Mouse (Mus musculus): ENCODE results near the gene Scrg1.

DNA sequence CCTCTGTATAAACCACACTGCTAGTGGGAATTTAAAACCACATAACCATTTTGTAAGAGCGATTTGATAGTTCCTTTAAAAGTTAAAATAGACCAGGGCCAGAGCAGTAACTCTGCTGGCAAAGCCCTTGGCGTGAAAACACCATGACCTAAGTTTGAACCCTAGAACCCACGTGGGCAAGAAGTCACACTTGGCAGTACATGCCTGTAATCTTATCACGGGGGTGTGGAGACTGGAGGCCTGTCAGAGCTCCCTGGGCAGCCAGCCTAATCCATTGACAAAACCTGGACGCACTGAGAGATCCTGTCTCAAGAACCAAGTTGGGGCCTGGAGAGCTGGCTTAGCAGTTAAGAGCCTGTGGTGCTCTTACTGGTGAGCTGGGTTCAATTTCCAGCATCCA lies 12.9 kb downstream of the Scrg1 start:
- TF ChIP-seq GATA1 (IDR thresholded peaks at IDR 0.05; ENCODE audit: low read length), result no peak
- TF ChIP-seq TAL1 (IDR thresholded peaks at IDR 0.05; ENCODE audit: low read length), result no peak

All from erythroblast, embryonic 14.5 days (primary cell).